Mouse (Mus musculus): ENCODE measurements around the gene Slc35e3.
A peak's percentile ranks its signal among the peaks of the same experiment; 100 is the strongest.
"Not testable (repeated sequence)": the region's sequence is repeated elsewhere in the genome, so short reads cannot be mapped to it uniquely, and the experiment has no call there.

Slc35e3 gene

GRCm38 (mm10) chr10:117712871-117713270 is 33.3 kb downstream of the Slc35e3 start:
- DNase-seq (ENCODE audit: low spot score in 2 of 2) = no peak

- no peak for DNase-seq (ENCODE audit: low spot score in 2 of 2)
Measured at GRCm38 (mm10) chr10:117712191-117712754, 33.9 kb downstream of the Slc35e3 start.

GRCm38 (mm10) chr10:117711408-117711807 is 34.8 kb downstream of the Slc35e3 start:
- no peak for DNase-seq (ENCODE audit: low spot score in 2 of 2)

GRCm38 (mm10) chr10:117710604-117711141 is 35.5 kb downstream of the Slc35e3 start, which contains the start of gene Mdm2:
Gene Mdm2 (minus strand): TSS chr10:117710758.
- DNase-seq (ENCODE audit: low spot score in 2 of 2) = peak; percentile 90 to 94

- peak; percentile 85 to 86 for DNase-seq (ENCODE audit: low spot score in 2 of 2)
Measured at GRCm38 (mm10) chr10:117709930-117710603, 36.1 kb downstream of the Slc35e3 start.

GRCm38 (mm10) chr10:117709326-117709830 is 36.8 kb downstream of the Slc35e3 start:
- DNase-seq (ENCODE audit: low spot score in 2 of 2) = no peak

- DNase-seq (ENCODE audit: low spot score in 2 of 2) = no peak
Measured at GRCm38 (mm10) chr10:117708856-117709255, 37.3 kb downstream of the Slc35e3 start.

GRCm38 (mm10) chr10:117708376-117708775 is 37.8 kb downstream of the Slc35e3 start:
- no peak for DNase-seq (ENCODE audit: low spot score in 2 of 2)

- DNase-seq (ENCODE audit: low spot score in 2 of 2) = no peak
Measured at GRCm38 (mm10) chr10:117707114-117707838, 38.9 kb downstream of the Slc35e3 start.

- no peak for DNase-seq (ENCODE audit: low spot score in 2 of 2)
Measured at GRCm38 (mm10) chr10:117706440-117706839, 39.7 kb downstream of the Slc35e3 start.

- no peak for DNase-seq (ENCODE audit: low spot score in 2 of 2)
Measured at GRCm38 (mm10) chr10:117705806-117706205, 40.4 kb downstream of the Slc35e3 start.

GRCm38 (mm10) chr10:117704964-117705335 is 41.2 kb downstream of the Slc35e3 start:
- DNase-seq (ENCODE audit: low spot score in 2 of 2) = no peak

- DNase-seq (ENCODE audit: low spot score in 2 of 2) = not testable (repeated sequence)
Measured at GRCm38 (mm10) chr10:117704314-117704963, 41.7 kb downstream of the Slc35e3 start.

GRCm38 (mm10) chr10:117703506-117703905 is 42.7 kb downstream of the Slc35e3 start:
- no peak for DNase-seq (ENCODE audit: low spot score in 2 of 2)

- DNase-seq (ENCODE audit: low spot score in 2 of 2) = no peak
Measured at GRCm38 (mm10) chr10:117702024-117702833, 43.9 kb downstream of the Slc35e3 start.

- no peak for DNase-seq (ENCODE audit: low spot score in 2 of 2)
Measured at GRCm38 (mm10) chr10:117701034-117701829, 44.9 kb downstream of the Slc35e3 start.

GRCm38 (mm10) chr10:117700450-117700849 is 45.7 kb downstream of the Slc35e3 start:
- no peak for DNase-seq (ENCODE audit: low spot score in 2 of 2)

GRCm38 (mm10) chr10:117699914-117700313 is 46.3 kb downstream of the Slc35e3 start:
- no peak for DNase-seq (ENCODE audit: low spot score in 2 of 2)

- no peak for DNase-seq (ENCODE audit: low spot score in 2 of 2)
Measured at GRCm38 (mm10) chr10:117698313-117699138, 47.6 kb downstream of the Slc35e3 start.
